Mouse (Mus musculus) retina, postnatal 7 days (tissue): ENCODE data around the gene 4931406C07Rik.

Experiments used
- DNase-seq: peaks from one replicate; pipeline ENCODE4 v3.0.0-alpha.2; 2012; ENCODE audit warnings: low read depth, low spot score

4931406C07Rik gene

DNA sequence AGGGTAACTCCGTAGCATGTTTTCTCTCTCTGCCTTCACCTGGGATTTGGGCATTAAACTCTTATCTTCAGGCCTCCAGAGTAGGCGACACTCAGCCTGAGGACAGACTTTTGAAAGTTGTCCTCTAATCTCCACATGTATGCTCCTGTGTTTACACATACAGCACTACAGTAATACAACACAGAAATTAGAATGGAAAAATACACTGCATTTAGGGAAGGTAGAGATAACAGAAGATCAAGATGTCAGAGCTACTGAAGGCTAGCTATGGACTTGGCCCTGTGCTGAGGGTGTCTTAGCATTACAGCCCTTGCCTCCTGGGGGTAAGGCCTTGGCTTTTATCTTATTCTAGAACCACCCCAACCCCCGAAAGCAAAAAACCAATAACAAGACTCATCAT is 17.8 kb downstream of the 4931406C07Rik start:
- DNase-seq: no peak

DNA sequence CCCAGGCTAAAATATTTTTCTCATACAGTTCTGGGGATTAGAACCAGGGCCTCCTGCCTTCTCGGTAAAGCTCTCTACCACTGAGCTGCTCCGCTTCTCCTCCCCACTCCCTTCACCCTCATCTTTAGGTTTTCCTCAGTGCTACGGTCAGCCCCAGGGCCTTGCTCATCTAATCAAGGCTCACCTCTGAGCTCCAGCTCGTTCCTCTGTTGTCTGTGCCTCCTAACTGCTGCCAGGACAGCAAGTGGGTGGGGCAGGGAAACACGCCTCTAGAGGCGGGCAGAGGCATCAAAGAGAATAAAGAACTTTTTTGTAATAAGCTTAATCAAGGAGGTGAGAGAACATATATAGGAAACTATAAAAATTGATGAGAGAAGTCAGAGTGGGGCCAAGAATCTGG is 18.4 kb downstream of the 4931406C07Rik start:
- no peak for DNase-seq

DNA sequence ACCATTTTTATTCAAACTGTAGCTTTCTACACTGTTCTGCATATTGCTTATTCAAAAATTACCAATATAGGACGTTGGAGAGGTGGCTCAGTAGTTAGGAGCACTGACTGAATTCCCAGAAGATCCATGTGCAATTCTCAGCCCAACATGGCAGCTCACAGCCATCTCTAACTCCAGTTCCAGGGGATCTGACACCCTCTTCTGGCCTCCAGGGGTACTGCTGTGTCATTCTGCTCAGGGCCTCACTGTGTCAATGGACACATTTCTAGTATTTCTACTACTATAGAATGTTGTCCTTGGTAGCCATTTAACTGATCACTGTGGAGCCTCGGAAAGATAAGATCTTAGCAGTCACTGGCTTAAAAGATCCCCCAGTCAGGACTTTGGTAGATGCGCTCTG is 20.8 kb downstream of the 4931406C07Rik start:
- no peak for DNase-seq

DNA sequence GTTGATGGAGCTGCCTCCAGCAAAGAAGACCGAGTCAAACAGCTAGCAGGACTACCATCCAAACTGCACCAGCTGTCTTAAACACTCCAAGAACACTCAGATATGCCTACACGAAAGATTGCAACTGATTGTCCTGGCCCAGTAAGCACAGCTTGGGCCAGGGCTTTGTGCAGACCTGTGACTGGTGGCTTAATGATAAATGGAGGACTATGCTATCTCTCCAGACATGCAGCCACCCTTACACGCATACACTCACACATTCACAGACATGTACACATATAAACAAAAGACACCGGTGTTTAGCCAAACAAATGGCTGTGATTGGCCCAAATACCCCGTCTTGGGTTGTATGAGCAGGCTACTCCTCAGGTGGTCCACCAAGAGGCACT is 25.8 kb downstream of the 4931406C07Rik start:
- DNase-seq: no peak

DNA sequence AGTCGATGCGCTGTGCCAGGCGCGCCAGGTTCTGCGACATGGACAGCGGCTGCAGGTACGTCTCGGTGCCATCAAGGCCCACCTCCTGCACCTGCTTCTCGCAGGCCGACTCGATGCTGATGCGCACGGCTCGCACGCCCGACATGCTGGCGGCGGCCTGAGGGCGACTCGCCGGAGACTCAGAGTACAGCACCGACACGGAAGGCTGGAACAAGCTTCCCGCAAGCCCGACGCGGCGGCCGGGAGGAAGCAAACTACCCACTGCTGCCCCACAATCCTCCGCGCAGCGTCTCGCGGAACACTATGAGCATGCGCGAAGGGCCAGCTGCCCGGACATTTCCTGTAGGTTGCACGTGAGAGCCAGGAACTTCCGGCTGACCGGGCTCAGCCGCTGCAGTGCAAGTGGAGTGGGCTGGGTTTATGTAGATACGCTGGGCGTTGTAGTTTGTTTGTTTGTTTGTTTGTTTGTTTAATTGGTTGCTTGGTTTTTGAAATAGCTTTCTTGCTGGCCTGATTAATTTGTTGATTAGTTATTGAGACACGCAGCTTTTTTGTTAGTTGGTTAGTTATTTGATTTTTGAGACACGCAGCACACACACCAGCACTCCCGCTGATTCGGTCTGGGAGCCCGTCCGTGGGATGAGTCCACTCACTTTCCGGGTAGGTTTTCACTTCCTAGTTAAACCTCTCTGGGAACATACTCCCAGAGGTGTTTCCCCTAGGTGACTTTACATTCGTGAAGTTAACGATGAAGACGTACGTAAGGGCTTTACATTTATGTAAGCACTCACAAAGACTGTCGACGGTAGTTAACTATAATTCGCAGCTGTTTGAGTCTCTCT is 26.4 kb downstream of the 4931406C07Rik start, which contains the start of gene Med17:
Gene Med17, minus strand, starts transcription at position 283 of the 842 bp plus-strand sequence.
- peak; percentile 94 for DNase-seq

DNA sequence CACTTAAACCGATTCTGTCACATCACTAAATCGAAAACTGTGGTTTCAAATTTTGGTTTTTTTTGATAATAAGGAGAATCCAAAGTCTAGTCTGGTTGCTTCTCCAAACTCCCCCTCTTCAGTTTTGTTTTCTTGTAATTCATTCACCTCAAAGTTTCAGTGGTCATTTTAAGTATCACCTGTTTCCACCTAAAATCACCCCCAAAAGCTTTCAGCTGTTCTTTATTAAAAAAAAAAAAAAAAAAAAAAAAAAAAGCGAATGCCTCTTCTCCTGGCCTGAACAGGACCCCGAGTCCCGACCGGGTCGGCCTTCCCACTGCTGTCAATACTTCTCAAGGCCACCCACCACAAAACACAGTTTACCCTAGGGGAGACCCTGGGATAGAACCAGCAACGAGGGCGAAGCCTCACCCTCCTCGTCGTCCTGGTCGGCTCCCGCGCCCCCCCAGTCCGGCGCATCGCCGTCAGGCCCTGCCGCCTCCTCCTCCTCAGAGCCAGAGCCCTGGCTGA is 27.1 kb downstream of the 4931406C07Rik start:
- DNase-seq: no peak

DNA sequence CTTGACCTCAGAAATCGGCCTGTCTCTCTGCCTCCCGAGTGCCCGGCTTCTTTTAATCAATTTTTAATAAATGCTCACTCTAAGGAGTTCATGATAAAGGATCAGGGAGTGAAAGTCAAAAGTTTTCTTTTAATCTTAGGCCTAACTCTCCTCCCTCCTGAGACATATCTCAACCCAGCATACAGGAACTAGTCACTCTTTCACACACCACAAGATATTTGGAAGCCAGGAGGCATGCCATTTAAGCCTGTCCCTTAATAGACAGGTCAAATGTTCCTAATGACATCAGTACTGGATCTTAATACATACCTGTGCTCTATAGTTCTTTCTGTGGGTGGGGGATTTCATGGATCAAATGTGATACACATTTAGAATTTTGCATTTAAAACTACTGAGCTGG is 27.9 kb downstream of the 4931406C07Rik start:
- DNase-seq: no peak

DNA sequence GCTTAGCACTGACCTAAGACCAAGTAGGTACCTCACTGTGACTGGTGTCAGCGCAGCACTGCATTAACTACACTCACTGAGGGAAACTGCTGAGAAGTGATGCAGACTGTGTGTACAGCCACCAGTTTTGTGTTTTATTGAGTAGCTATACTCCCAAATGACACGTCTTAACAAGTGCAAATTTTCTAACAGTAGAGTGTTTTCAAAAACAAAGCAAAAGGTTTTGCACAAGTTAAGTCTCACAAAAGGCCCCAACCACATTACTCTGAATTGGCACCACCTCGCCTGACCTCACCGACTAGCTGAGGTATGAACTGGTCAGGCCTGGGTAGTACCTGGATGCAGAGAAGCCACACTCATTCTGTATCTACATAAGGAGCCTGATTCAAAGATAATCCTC is 29.4 kb downstream of the 4931406C07Rik start:
- DNase-seq: no peak

DNA sequence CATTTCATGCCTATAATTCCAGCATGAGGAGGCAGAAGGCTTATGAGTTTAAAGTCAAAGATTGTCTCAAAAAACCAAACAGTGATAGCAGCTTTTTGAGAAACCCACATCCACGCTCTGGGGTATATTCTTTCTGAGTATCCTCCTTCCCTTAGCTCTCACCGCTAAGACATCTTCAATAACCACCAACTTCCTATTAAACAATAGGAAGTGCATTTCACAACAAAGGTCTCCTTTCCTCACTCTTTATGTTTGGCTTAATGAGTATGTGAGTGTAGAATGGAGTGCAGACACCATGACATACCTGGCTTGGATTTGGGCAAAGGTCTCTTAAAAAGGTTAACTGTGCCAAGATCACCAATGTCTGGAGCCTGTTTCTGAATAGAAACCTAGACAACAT is 32.3 kb downstream of the 4931406C07Rik start:
- no peak for DNase-seq

DNA sequence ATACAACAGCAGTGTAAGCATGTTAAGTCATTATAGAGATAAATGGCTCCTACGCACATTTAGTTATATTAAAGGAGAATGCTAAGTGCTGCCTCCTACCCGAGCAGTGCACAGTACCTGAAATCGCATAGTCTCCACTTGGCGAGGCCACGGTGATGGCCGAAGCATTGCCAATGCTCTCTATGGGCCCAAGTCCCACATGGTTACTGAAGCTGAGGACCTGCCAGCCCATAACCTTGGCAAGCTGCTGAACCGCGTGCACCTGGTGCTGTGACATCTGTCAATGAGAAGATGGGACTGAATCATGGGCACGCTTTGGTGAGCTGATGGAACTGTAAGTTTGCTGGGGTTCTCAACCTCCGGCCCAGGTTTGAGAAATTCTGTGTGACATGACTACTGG is 42.8 kb downstream of the 4931406C07Rik start:
- DNase-seq: no peak

DNA sequence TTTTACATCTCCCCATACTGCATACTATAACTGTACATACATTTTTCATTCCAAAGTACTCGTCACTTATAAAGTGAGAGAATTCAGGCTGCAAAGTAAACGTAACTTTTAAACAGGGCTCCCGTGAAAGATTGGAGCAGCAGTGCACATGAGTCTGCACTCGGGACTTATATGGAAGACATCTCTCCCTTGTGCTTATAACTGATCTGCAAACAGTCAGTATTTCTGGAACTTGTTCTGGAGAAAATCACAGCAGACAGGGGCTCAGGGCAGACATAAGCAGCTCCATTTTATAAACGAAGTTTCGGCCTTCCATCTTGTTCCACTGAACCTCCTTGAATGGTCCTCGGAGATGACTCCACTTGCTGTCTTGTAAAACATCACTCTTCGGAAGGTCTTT is 44.3 kb downstream of the 4931406C07Rik start:
- DNase-seq: no peak

DNA sequence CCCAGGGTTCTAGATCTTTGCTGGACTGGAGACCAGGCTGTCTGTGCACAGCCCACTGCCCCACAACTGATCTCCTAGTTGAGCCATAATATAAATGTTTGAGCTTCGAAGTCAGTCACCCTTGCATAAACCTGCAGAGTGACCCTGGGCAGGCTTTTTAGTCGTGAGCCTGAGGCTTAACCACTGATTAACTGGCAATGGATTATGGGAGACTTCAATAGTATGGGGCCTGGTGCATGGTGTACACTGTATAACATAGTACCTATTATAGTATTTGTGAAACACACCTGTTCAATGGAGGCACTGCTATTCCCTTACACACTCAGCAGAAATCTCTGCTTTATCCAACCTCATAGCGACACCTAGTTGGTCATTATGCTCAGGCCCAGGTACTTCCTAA is 50.0 kb downstream of the 4931406C07Rik start:
- no peak for DNase-seq

DNA sequence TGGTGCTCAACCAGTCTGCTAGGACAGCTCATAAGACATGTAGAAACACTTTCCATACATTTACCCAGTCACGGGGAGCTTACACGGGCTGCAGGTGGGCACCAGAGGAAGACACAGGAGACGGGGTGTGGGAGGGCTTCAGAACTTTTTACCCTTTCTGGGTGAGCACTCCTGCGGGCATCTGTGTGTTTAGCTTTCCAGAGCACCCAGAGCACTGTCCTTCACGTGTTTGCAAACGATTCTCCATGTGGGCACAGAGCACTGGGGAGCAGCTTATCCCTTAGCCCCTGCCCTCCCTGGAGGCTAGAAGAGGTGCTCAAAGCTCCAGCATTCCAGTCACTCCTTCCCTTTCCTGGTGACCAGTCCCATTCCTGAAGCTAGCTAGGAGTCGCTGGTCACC is 51.7 kb downstream of the 4931406C07Rik start:
- no peak for DNase-seq

DNA sequence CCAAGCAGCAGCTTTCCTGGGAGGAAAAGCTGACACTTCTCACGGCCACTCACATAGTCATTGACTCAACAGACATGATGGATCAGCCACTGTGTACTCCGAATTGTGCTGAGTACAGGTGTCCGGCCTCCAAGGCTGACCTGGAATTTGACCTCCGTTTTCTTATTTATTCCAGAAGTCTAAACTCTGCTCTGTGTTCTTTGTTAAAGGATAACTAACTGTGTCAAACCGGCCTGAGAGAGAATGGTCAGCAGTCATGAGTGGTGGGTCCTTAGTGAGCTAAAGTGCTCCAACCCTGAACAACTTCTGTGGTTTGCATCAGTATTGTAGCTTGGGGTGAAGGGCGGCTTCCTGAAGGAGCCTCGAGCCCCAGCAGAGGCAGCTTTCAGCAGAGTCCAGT is 54.1 kb downstream of the 4931406C07Rik start:
- no peak for DNase-seq

DNA sequence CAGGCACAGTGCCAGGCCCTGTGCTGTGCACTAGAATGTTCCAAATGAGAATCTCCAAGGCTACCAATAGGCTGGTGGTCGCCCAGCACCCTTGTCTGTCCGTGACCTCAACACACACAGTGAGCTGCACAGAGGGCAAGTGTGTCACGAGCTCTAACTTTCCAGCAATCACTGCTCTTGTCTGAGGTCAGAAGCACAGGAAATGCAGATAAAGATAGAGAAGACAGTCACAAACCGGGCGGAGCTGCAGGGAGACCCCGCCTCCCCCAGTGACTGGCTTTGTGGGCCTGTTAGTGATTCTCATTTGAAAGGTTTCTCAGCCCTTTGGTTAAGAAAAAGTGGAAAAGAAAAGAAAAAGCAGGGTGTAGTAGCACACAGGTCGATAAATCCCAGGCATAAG is 55.9 kb downstream of the 4931406C07Rik start:
- DNase-seq: no peak

DNA sequence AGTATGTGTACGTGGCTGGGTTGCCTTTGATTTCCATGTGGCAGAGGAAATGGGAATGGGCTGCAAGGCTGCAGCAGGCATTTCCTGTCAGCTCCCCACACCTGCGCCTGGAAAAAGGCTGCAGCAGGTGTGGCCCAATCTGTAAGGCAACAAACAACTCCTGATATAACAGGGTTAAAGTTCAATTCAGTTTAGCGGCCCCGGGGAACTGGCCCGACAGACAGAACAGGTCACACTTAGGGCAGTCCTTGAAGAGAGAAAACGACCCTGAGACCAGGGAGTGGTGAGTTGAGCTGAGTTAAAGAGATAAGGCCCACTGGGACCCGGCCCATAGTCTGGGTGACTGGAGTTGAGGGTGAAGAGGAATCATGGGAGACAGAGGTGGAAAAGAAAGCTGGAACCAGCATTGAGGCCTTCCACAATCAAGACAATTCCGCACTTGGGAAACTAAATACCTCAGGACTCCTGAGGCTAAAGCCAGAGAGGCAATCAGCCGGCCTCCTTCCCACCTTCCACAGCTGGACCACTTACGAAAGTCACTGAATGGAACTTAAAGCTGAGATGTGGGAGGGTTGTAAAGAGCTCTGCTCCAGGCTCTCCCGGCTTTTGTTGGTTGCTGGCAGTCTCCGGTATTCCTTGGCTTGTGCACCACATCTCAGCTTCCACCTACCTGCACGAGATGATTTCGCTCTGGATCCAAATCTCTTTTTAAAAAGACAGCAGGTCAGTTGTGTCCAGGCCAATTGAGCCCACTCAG is 60.8 kb downstream of the 4931406C07Rik start:
- no peak for DNase-seq

DNA sequence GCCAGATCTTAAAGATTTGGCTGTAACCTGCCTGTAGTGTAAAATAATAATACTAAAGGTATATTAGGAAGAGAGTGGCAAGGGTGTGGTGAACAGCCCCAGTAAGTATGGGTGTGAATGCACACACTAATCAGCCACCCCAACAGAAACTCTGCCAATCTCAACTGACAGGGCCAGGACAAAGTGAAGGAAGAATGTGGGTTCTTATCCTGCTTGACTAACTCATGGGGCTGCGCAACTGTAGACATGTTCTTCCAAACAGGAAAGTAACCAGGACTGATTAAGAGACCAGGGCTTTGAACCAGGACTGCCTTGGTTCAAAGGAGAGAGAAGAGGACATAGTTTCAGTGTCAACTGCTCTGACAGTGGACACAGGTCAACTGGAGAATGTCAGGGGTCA is 64.1 kb downstream of the 4931406C07Rik start:
- DNase-seq: no peak

DNA sequence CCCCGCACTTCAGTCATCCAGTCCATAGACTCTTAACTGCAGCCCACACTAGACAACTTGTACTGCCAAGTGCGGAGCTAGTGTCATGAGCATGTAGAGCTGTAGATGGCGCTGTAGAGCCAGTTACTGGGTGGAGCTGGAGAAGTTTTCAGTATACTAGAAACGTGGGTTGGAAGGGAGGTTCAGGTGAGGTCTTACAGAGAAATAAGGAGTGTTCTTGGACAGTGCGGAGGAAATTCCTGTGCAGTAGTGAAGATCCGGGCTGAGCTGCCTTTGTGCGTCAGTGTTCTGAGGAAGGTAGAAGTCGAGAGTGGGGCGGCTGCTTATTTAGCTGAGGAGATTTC is 64.7 kb downstream of the 4931406C07Rik start:
- no peak for DNase-seq

DNA sequence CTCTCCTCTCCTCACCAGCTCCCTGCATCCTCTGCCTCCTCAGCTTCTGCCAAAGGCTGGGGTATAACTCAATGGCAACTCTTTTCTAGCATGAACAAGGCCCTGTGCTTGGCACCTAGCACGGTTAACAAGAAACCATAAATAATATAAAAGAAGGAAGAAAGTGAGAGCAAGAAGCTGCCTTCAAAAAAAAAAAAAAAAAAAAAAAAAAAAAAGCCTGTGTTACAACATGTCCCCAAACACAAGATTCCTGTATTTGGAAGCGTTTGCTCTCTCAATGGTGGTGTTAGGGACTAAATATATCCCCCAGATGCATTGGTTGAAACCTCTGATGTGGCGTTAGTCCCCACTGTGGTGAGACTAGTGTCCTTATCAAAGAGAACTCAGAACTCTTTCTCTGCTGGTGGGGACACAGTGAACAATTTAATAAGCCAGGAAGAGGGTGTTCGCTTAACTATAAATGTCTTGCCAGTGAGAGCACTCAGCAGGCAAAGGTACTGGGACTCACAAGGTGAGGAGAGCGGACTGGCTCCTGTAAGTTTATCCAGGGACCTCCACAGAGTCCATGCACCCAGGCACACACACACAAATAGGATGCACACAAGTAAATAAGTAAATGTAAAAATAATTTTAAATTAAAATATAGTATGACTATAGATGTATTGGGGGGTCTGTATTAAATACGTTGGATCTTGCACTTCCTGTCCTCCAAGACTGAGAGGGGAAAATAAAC is 65.2 kb downstream of the 4931406C07Rik start:
- DNase-seq: no peak

DNA sequence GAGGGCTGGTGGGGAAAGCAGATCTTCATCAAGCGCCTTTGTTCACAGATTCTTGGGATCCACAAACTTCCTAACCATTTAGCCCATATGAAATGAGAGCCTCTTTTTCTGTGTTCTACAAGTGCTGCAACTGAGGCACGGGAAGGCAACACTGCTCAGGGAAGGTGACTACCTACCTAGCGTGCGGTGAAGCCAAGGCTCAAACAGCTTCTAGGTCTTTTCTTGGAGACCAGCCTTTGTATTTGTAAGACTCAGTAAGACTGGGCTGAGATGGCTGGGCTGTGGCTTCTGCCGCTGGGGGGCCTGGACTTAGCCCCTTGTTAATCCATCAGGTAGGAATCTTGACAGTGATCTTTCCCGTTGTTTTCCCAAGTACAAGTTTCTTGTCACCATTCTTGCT is 66.2 kb downstream of the 4931406C07Rik start:
- DNase-seq: no peak

DNA sequence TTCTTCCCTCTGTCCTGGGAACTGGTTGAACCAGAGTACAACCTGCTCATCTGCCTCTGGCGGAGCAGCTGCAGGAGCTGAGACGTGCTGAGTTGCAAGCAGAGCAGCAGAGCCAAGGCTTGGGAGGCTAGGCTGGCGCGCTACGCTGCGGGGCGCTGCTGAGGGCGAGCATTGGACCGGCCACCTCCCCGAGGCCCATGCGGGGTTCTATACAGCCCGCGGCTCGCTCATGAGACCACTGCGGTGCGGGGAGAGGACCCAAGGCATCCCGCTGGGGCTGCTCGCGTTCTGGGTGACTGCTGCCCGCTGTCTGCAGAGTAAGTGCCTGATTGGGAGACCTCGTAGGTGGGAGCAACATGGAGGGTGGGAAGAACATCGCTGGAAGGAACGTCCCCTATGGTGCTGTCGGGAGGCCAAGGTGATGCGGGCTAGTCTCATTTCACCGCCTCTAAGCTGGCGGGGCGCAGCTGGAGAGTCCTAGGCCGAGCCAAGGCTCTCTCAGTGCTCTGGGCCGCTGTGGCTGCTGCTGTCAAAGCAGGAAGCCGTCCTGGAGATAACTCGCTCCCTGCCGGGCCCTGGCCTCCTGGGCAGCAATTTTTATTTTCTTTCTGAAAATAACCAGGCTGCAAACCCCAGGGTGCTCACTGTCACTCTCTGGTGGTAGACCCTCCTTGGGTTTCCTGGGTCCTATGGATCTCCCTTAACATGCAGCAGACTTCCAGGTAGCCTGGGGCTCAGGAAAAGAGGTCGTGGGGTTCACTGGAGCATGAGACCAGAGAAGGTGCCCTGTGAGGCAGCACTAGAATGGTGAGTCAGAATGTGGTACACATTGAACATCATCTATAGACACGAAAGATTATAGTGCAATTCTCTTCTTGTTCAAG is 67.0 kb downstream of the 4931406C07Rik start, which contains the start of gene Vstm5:
Gene Vstm5, plus strand, starts transcription at position 4 of the 884 bp plus-strand sequence.
- DNase-seq: peak; percentile 19
